Mouse (Mus musculus): ENCODE results near the gene Otor. TPM values are rescaled to one million over a fixed set of nuclear protein-coding genes. Genes with fewer than 3 reads are reported as not detected.

Otor gene
- polyA plus RNA-seq (2011; ENCODE audit: insufficient read depth, insufficient read length, low replicate concordance, missing spikeins): not detected in 2 replicates

GRCm38 (mm10) chr2:143078198-143078851 lies at the start of gene Otor:
TSS of gene Otor (plus strand) at chr2:143078473.
- TF ChIP-seq CTCF (IDR thresholded peaks at IDR 0.05; ENCODE audit: control insufficient read depth, insufficient read depth, low read length) (no peak), POLR2A (IDR thresholded peaks at IDR 0.05; ENCODE audit: borderline replicate concordance, control insufficient read depth, low read depth, low read length) (no peak)
- Histone ChIP-seq H3K27ac (ENCODE audit: control insufficient read depth, insufficient read depth, low read depth, low read length, poor library complexity) (no peak within 1 kb of the TSS), H3K4me1 (ENCODE audit: control insufficient read depth, insufficient read depth, low read length) (no peaks in the 10 kb centered on the region), H3K4me3 (replicated peaks; ENCODE audit: control insufficient read depth, low read depth, low read length) (no peak within 1 kb of the TSS)
- 80% methylated on average over 8 of the region's 8 CpGs for WGBS

DNA sequence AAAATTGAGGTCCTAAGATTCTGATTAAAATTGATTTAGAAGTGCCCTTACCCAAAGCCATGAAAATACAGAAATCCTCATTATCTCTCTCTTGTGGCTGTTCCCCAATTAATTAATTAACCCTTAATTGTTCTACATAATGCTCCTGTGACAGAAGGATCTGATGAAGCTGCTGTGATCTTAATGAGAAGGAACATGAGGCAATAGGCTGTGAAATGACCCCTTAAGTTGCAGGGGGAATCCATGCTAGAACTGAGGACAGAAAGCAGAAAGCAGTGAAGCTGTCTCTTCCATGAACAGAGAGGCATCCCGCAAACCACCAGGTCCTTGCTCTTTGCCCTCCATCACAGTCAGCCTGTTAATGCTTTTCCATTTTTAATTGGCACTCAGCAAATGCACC lies 47.0 kb upstream of the Otor start:
- 76% methylated on average over 1 of the region's 1 CpGs for whole genome bisulfite sequencing
- no peak overlapping the region for H3K27ac ChIP-seq (ENCODE audit: control insufficient read depth, insufficient read depth, low read depth, low read length, poor library complexity)
- H3K4me3 ChIP-seq (replicated peaks; ENCODE audit: control insufficient read depth, low read depth, low read length): no peak overlapping the region
- H3K4me1 ChIP-seq (ENCODE audit: control insufficient read depth, insufficient read depth, low read length): no peaks in the 10 kb centered on the region
- no peak for TF ChIP-seq CTCF (IDR thresholded peaks at IDR 0.05; ENCODE audit: control insufficient read depth, insufficient read depth, low read length)
- no peak for TF ChIP-seq POLR2A (IDR thresholded peaks at IDR 0.05; ENCODE audit: borderline replicate concordance, control insufficient read depth, low read depth, low read length)

DNA sequence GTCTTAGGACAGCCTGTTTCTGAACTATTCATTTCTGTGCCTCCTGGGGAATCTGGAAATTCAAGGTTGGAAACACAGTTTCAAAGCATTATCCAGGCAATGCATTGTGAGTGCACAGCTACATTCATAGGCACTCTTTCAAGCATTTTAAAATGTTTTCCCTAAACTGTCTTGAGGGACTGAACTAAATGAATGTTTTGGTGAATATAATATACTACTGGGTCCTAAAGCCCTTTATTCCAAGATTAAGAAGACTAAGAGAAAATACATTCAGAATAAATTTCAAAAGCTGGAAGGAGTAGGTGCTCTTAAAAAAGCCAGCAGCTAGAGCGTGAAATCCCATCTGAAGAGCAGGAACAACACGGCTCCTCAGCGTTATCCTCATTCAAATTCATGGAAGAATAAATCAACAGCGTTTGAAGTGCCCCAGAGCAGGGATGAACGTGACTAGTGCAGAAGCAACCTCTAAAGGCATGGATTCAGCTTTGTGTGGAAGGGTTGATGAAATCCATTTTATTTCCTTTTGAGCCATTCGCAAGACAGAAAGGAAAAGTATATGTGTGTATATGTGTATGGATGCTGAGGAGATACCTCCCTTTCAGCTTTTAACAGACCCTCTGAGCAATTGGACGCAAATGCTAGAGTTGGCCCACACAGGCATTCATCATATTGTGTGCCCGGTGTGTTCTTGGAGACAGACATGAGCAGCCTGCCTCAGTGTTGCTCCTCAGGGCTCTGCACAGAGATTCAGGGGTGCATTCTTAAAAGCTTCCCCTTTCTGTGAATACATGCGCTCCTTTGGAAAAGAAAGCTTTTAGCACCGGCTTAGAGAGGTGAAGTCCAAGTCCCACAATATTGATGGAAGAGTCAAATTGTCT lies 45.7 kb upstream of the Otor start:
- TF ChIP-seq POLR2A (IDR thresholded peaks at IDR 0.05; ENCODE audit: borderline replicate concordance, control insufficient read depth, low read depth, low read length) (no peak), CTCF (IDR thresholded peaks at IDR 0.05; ENCODE audit: control insufficient read depth, insufficient read depth, low read length) (no peak)
- Histone ChIP-seq H3K27ac (ENCODE audit: control insufficient read depth, insufficient read depth, low read depth, low read length, poor library complexity) (no peak overlapping the region), H3K4me1 (ENCODE audit: control insufficient read depth, insufficient read depth, low read length) (no peaks in the 10 kb centered on the region), H3K4me3 (replicated peaks; ENCODE audit: control insufficient read depth, low read depth, low read length) (no peak overlapping the region)
- 71% methylated on average over 10 of the region's 10 CpGs for WGBS

DNA sequence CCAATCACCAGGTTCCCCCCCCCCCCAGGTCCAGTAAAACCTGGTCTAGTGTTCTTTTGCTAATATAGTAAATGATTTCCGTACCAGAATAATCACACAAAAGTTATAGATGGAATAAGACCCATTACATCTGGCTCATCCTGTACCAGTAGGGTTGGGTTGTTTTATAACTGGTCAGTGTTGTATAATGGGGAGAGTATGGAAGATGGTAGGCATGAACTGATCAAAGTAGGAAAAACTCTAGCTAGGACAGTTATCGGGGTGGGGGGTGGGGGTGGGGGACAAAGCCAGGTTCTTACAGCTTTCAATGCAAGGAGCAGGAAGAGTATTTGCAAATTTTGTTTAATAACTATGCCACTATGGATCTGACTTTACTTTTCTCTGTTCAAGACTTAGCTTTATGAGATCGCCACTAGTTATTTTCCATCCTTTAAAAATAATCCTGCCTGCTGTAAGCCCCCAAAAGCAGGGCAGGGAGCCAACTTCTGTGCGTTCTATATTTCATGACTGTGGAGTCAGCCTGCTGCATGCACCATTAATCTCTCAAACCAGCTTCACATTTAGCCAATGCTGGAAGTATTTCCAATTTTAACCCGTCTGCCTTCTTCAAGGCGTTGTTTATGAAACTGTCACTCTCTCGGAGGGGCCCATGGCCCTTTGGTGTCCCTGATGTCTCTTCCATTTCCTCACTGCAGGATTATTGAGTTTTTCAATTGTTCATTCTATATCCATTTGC lies 43.8 kb upstream of the Otor start:
- 77% methylated on average over 7 of the region's 7 CpGs for WGBS
- Histone ChIP-seq H3K4me3 (replicated peaks; ENCODE audit: control insufficient read depth, low read depth, low read length) (no peak overlapping the region), H3K4me1 (ENCODE audit: control insufficient read depth, insufficient read depth, low read length) (no peaks in the 10 kb centered on the region), H3K27ac (ENCODE audit: control insufficient read depth, insufficient read depth, low read depth, low read length, poor library complexity) (no peak overlapping the region)
- no peak for TF ChIP-seq POLR2A (IDR thresholded peaks at IDR 0.05; ENCODE audit: borderline replicate concordance, control insufficient read depth, low read depth, low read length)
- TF ChIP-seq CTCF (IDR thresholded peaks at IDR 0.05; ENCODE audit: control insufficient read depth, insufficient read depth, low read length): no peak

DNA sequence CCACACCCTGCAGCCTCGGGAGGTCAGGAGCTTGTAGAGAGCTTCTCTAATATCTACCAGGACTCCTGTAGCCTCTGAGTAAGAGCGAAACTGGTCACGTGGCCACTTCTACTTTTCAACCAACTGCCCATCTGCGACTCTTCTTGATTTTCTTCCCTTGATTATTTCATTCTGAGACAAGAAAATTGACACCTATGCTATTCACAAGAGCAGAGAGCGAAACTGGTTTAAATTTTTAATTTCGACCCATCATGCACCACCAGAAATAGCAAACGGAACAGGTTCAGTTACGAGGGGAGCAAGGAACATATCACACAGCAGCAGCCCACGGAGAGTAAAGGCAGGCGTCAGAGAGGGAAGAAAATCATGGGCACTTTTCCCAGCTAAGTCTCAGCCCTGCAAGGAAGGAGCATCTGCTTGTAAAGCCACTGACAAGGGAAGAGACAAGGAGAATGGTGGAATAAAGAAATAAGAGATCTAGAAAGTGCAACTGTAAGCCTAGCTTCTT lies 43.1 kb upstream of the Otor start:
- Histone ChIP-seq H3K4me3 (replicated peaks; ENCODE audit: control insufficient read depth, low read depth, low read length) (no peak overlapping the region), H3K4me1 (ENCODE audit: control insufficient read depth, insufficient read depth, low read length) (no peaks in the 10 kb centered on the region), H3K27ac (ENCODE audit: control insufficient read depth, insufficient read depth, low read depth, low read length, poor library complexity) (no peak overlapping the region)
- 73% methylated on average over 10 of the region's 10 CpGs for WGBS
- TF ChIP-seq CTCF (IDR thresholded peaks at IDR 0.05; ENCODE audit: control insufficient read depth, insufficient read depth, low read length) (no peak), POLR2A (IDR thresholded peaks at IDR 0.05; ENCODE audit: borderline replicate concordance, control insufficient read depth, low read depth, low read length) (no peak)

DNA sequence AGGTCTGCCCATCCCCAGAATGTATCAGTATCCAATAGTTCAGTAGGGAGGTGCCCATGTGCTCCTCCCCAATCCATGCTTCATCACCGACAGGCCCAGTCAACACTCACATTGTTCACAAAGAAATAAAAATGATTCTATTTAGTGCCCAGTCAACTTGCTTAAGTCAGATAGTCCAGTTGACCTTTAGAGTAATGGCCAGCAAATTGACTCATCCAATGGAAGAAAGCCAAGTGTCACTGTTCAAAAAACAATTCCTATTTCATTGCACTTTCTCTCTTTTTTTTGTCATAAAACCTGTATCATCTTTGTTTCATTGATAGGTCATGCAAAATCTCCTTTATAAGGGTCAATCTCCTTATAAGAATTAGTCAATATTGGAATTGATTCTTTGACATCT lies 36.7 kb upstream of the Otor start:
- Histone ChIP-seq H3K4me3 (replicated peaks; ENCODE audit: control insufficient read depth, low read depth, low read length) (no peak overlapping the region), H3K4me1 (ENCODE audit: control insufficient read depth, insufficient read depth, low read length) (no peaks in the 10 kb centered on the region), H3K27ac (ENCODE audit: control insufficient read depth, insufficient read depth, low read depth, low read length, poor library complexity) (no peak overlapping the region)
- no peak for TF ChIP-seq CTCF (IDR thresholded peaks at IDR 0.05; ENCODE audit: control insufficient read depth, insufficient read depth, low read length)
- TF ChIP-seq POLR2A (IDR thresholded peaks at IDR 0.05; ENCODE audit: borderline replicate concordance, control insufficient read depth, low read depth, low read length): no peak
- 85% methylated on average over 1 of the region's 1 CpGs for WGBS

GRCm38 (mm10) chr2:143055251-143055650 lies 23.0 kb upstream of the Otor start:
- TF ChIP-seq POLR2A (IDR thresholded peaks at IDR 0.05; ENCODE audit: borderline replicate concordance, control insufficient read depth, low read depth, low read length) (no peak), CTCF (IDR thresholded peaks at IDR 0.05; ENCODE audit: control insufficient read depth, insufficient read depth, low read length) (no peak)
- H3K27ac ChIP-seq (ENCODE audit: control insufficient read depth, insufficient read depth, low read depth, low read length, poor library complexity): no peak overlapping the region

DNA sequence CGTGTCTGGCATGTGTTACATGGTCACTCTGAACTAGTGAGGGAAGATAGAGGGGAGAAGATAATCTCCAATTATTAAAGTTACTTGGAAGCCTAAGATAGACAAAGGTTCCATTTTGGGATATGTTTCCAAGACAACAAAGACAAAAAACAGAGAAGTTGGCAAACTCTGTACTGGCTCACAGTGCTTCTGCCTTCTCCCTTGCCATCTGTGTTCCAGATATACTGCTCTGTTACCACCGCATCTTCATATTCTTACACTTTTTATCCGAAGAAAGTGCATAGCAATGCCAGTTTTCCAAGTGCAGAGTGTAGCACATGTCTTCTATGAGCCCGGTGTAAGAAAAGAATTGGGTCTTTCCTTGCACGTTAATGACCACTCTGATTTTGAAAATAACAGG lies 21.5 kb upstream of the Otor start:
- H3K4me1 ChIP-seq (ENCODE audit: control insufficient read depth, insufficient read depth, low read length): no peaks in the 10 kb centered on the region
- no peak for TF ChIP-seq POLR2A (IDR thresholded peaks at IDR 0.05; ENCODE audit: borderline replicate concordance, control insufficient read depth, low read depth, low read length)
- no peak for TF ChIP-seq CTCF (IDR thresholded peaks at IDR 0.05; ENCODE audit: control insufficient read depth, insufficient read depth, low read length)
- no peak overlapping the region for H3K27ac ChIP-seq (ENCODE audit: control insufficient read depth, insufficient read depth, low read depth, low read length, poor library complexity)
- H3K4me3 ChIP-seq (replicated peaks; ENCODE audit: control insufficient read depth, low read depth, low read length): no peak overlapping the region
- WGBS: 67% methylated on average over 5 of the region's 5 CpGs

More at GRCm38 (mm10) chr2:143055251-143055650, 23.0 kb upstream of the Otor start:
- no peak overlapping the region for H3K4me3 ChIP-seq (replicated peaks; ENCODE audit: control insufficient read depth, low read depth, low read length)
- H3K4me1 ChIP-seq (ENCODE audit: control insufficient read depth, insufficient read depth, low read length): no peaks in the 10 kb centered on the region

All from bone marrow, adult 2 months (tissue).